Mouse (Mus musculus) CD4-positive, CD25-positive, alpha-beta regulatory T cell (primary cell): ENCODE results near the gene Vmn1r174. TPM values are rescaled to one million over a fixed set of nuclear protein-coding genes. Genes with fewer than 3 reads are reported as not detected.

Source experiments
- polyA plus RNA-seq: library from polyadenylated mRNA; unstranded; fragments of 100-300 nt; shearing (Covaris generic); gene quantifications from one replicate; pipeline ENCODE4 v1.2.1, GENCODE M21; 2017

Gene Vmn1r174
- 0.05 TPM for polyA plus RNA-seq

GRCm38 (mm10) chr7:23751970-23752369 is at the start of gene Vmn1r174:
TSS of gene Vmn1r174 (plus strand) at chr7:23752270.

DNA sequence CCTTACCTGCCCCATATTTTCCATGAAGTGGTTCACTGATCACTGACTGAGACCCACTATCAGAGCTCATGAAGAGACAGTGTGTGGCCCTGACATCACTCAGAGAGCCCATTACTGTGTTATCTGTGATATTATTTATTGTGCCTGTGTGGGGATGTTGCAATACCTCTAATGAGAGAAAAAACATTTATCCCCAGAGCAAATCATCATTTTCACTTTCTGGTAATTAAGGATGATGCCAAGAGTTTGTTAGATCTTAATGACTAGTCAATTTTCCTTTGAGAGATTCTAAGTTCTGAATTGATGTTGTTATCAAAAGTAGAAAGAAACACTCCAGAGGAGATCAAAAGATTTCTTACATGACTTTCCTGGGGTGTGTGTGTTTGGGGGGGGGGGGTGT is 58.5 kb downstream of the Vmn1r174 start, which contains the start of gene Vmn1r175:
Vmn1r175 (minus strand) TSS at position 101 of the 400 bp plus-strand sequence.

Other genes starting within 250 kb of the Vmn1r174 start
- not detected for gene Vmn1r167, start 245.1 kb upstream of the Vmn1r174 start, polyA plus RNA-seq
- gene Vmn1r168, start 212.5 kb upstream of the Vmn1r174 start, polyA plus RNA-seq: not detected
- gene Vmn1r169, start 176.7 kb upstream of the Vmn1r174 start, polyA plus RNA-seq: not detected
- gene Vmn1r170, start 146.1 kb upstream of the Vmn1r174 start, polyA plus RNA-seq: not detected
- 0.06 TPM for gene Vmn1r171, start 121.5 kb upstream of the Vmn1r174 start, polyA plus RNA-seq
- gene Vmn1r172, start 94.0 kb upstream of the Vmn1r174 start, polyA plus RNA-seq: 0.02 TPM
- gene Vmn1r173, start 51.6 kb upstream of the Vmn1r174 start, polyA plus RNA-seq: 0.05 TPM
- gene Vmn1r175, start 58.4 kb downstream of the Vmn1r174 start, polyA plus RNA-seq: not detected
- not detected for gene Vmn1r176, start 85.1 kb downstream of the Vmn1r174 start, polyA plus RNA-seq
- not detected for gene Vmn1r177, start 114.2 kb downstream of the Vmn1r174 start, polyA plus RNA-seq
- not detected for gene Vmn1r178, start 139.7 kb downstream of the Vmn1r174 start, polyA plus RNA-seq
- gene Vmn1r179, start 174.7 kb downstream of the Vmn1r174 start, polyA plus RNA-seq: 0.08 TPM
- not detected for gene Vmn1r180, start 198.4 kb downstream of the Vmn1r174 start, polyA plus RNA-seq
- not detected for gene Vmn1r181, start 222.3 kb downstream of the Vmn1r174 start, polyA plus RNA-seq
- gene V1rd19, start 249.4 kb downstream of the Vmn1r174 start, polyA plus RNA-seq: not detected